Mouse (Mus musculus) hindbrain, embryonic 14.5 days (tissue): ENCODE results near the gene Epha4. TPM values are rescaled to one million over a fixed set of nuclear protein-coding genes. Genes with fewer than 3 reads are reported as not detected.
A peak's percentile ranks its signal among the peaks of the same experiment; 100 is the strongest.

ENCODE experiments used
- ATAC-seq: fragments of 200-750 bp; cut with Nextera tagmentation; 2 replicates; pipeline ENCODE4 v1.8.0; 2017; ENCODE audit warnings: moderate number of reproducible peaks, mild to moderate bottlenecking, moderate TSS enrichment, moderate library complexity; ENCODE audit not compliant: low FRiP score
- DNase-seq: peaks from one replicate; pipeline ENCODE4 v3.0.0-alpha.2; 2015; ENCODE audit warnings: low spot score
- H3K27ac ChIP-seq: fragments of 300-500 bp; sonication (generic); 2 replicates; pipeline ENCODE4 v1.5.1; 2014; ENCODE audit warnings: mild to moderate bottlenecking, moderate library complexity
- H3K27me3 ChIP-seq: fragments of 300-500 bp; sonication (generic); 2 replicates; pipeline ENCODE4 v1.6.1; 2014; ENCODE audit warnings: mild to moderate bottlenecking, low read length, mixed read lengths; ENCODE audit not compliant: control insufficient read depth, insufficient read depth
- H3K36me3 ChIP-seq: fragments of 300-500 bp; sonication (generic); replicated peaks from 2 replicates; pipeline ENCODE4 v1.6.1; 2014; ENCODE audit not compliant: control insufficient read depth, insufficient read depth
- H3K4me1 ChIP-seq: fragments of 300-500 bp; sonication (generic); replicated peaks from 2 replicates; pipeline ENCODE4 v1.6.1; 2014; ENCODE audit warnings: antibody characterized with exemption, low read length, mixed read lengths; ENCODE audit not compliant: control insufficient read depth, insufficient read depth
- H3K4me2 ChIP-seq: fragments of 300-500 bp; sonication (generic); replicated peaks from 2 replicates; pipeline ENCODE4 v1.6.1; 2014; ENCODE audit warnings: mild to moderate bottlenecking, moderate library complexity
- H3K4me3 ChIP-seq: fragments of 300-500 bp; sonication (generic); replicated peaks from 2 replicates; pipeline ENCODE4 v1.5.1; 2014; ENCODE audit warnings: mild to moderate bottlenecking, low read length
- H3K9ac ChIP-seq: fragments of 300-500 bp; sonication (generic); 2 replicates; pipeline ENCODE4 v1.6.1; 2014
- H3K9me3 ChIP-seq: fragments of 300-500 bp; sonication (generic); 2 replicates; pipeline ENCODE4 v1.6.1; 2016; ENCODE audit warnings: low read length; ENCODE audit not compliant: control insufficient read depth
- WGBS: fragments of 180-500 bp; shearing (Covaris S2); extraction: QIAGEN DNeasy Blood & Tissue Kit; methylation state at CpG from one replicate; pipeline ENCODE4 v1.1.7; 2014; 5-methylcytosine and 5-hydroxymethylcytosine counted together
- polyA plus RNA-seq: library from polyadenylated mRNA; unstranded; fragments of >200 nt; fragmentation: Nextera tagmentation; extraction: Ambion mirVana; gene quantifications from 2 replicates; pipeline ENCODE4 v1.2.1, GENCODE M21; 2014

Epha4 gene
- polyA plus RNA-seq, 1 experiment from 2014 or later: 49.3 TPM

DNA sequence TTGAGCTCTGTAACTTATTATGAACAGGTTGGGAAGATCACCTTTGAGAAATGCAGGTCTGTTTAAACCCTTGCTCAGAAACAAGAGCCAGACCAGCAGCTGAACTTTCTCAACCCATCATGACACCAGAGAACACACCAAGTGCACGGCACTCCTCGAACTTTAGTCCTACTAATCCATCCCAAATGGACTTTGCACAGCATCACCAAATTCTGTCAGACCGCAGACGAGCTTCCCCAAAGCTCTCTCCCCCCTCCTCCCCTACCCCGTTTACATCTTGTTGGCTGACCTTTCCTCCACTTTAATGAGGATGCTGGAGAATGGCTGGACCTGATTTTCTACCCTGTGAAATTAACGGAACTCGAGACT is 19.1 kb downstream of the Epha4 start:
- DNase-seq: no peak
- H3K4me1 ChIP-seq: peaks cover 54% of the 10 kb centered on the region
- no peaks in the 10 kb centered on the region for H3K27me3 ChIP-seq
- no peaks in the 10 kb centered on the region for H3K9me3 ChIP-seq
- H3K36me3 ChIP-seq: no peaks in the 10 kb centered on the region
- no peak overlapping the region for H3K9ac ChIP-seq
- 0 out of 2 replicates have a peak overlapping the region, but pooled peaks have one; percentile 13 for H3K4me2 ChIP-seq
- 13% methylated on average over 7 of the region's 7 CpGs for WGBS
- no peak overlapping the region for H3K27ac ChIP-seq
- ATAC-seq: no peak
- no peak overlapping the region for H3K4me3 ChIP-seq

DNA sequence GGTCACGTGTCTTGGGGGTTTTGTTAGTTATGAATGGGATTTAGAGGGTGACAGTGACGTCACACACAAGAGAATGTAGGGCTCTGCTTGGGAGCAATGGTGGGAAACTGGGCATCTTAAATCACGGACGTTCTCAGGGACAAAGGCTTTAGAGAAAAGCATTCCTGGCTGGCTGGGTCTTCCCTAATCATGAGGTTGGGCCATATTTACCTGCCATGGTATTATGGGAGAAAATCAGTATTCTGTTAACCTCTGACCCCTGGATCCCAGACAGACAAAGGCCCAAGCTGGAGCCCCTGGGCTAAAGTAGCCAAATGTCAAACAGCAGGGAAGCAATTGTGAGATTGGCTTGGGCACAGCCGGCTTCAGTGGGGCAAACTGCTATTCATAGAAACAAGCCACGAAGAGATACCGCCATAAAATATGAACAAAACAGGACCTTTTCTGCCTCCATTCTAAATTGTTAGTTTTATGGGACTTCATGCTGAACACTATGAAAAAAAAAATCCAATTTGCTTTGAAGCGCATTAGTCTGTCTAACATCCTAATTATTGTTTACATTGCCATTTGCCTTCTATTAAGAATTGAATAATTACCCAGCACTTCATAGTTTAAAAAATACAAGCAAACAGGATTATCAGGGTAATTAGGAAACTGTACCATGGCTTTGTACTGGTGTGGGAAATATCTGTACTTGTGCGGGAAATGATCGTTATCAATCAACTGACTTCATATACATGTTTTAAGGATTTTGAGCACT is 19.7 kb downstream of the Epha4 start:
- H3K27ac ChIP-seq: no peak overlapping the region
- H3K9me3 ChIP-seq: no peaks in the 10 kb centered on the region
- H3K4me1 ChIP-seq: peaks cover 51% of the 10 kb centered on the region
- no peak overlapping the region for H3K4me3 ChIP-seq
- no peaks in the 10 kb centered on the region for H3K27me3 ChIP-seq
- peak overlapping the region; percentile 25; the same call in 1 of the 2 replicates for H3K4me2 ChIP-seq
- no peak overlapping the region for H3K9ac ChIP-seq
- ATAC-seq: no peak
- H3K36me3 ChIP-seq: no peaks in the 10 kb centered on the region
- WGBS: 20% methylated on average over 10 of the region's 10 CpGs
- DNase-seq: no peak

DNA sequence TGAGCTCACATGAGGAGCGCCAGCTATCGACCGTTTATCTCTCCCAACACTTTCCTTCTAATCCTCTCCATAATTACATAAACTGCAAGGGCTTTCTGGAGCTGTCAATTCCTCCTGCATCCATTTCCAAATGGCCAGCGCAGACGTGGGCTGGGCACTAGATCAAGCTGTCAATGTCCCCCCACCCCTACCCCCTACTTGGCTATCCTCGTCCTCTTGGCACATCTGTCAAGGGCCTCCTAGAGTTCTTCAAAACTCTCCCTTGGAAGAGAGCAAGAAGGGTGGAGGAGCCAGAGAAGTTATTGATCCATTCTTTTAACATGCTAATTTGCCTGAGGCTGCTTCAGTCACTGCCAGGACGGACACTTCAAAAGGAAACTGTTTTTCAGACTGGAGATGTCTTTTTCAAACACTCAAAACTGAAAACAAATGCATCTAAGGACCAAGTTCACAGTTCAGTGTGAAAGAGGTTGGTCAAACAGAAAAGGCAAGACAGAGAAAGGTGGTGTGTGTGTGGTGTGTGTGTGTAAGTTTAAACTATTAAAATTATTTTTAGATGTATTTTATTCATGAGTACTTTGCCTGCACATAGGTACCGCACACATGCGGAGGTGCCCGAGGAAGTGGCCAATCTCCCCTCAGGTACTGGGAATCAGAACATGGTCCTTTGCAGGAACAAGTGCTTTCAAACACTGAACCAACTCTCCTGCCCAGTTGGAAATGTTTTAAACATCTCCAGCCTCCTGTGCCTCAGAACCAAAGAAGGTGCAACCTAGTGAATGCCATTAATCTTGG is 20.9 kb downstream of the Epha4 start:
- no peaks in the 10 kb centered on the region for H3K9me3 ChIP-seq
- H3K4me1 ChIP-seq: peaks cover 49% of the 10 kb centered on the region
- ATAC-seq: peak; percentile 36; the same call in 1 of the 2 replicates
- no peaks in the 10 kb centered on the region for H3K36me3 ChIP-seq
- 14% methylated on average over 10 of the region's 10 CpGs for WGBS
- H3K27ac ChIP-seq: no peak overlapping the region
- no peak overlapping the region for H3K4me3 ChIP-seq
- no peaks in the 10 kb centered on the region for H3K27me3 ChIP-seq
- no peak for DNase-seq
- H3K4me2 ChIP-seq: 0 out of 2 replicates have a peak overlapping the region, but pooled peaks have one; percentile 11
- H3K9ac ChIP-seq: no peak overlapping the region

DNA sequence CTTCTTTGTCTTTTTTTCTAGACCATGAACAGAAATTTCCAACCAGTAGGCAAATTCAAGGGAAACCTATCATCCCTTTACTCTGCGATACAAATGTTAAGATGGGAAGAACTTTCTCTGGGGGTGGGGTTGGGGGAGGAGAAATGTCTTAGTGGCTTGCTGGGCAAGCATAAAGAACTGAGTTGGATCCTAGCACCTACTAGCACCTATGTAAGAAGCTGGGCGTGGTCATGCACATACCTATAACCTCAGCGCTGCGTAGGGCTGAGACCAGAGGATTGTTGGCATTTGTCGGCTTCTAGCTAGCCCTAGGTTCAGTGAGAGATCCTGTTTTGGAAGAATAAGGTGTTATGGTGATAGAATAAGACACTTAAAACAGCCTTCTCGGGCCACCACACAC is 24.7 kb downstream of the Epha4 start:
- ATAC-seq (no peak), DNase-seq (no peak)
- H3K9ac ChIP-seq: no peak overlapping the region
- H3K4me1 ChIP-seq: peaks cover 26% of the 10 kb centered on the region
- H3K9me3 ChIP-seq: no peaks in the 10 kb centered on the region
- no peak overlapping the region for H3K27ac ChIP-seq
- H3K36me3 ChIP-seq: no peaks in the 10 kb centered on the region
- no peak overlapping the region for H3K4me2 ChIP-seq
- WGBS: 98% methylated on average over 6 of the region's 6 CpGs
- H3K4me3 ChIP-seq: no peak overlapping the region
- H3K27me3 ChIP-seq: no peaks in the 10 kb centered on the region

DNA sequence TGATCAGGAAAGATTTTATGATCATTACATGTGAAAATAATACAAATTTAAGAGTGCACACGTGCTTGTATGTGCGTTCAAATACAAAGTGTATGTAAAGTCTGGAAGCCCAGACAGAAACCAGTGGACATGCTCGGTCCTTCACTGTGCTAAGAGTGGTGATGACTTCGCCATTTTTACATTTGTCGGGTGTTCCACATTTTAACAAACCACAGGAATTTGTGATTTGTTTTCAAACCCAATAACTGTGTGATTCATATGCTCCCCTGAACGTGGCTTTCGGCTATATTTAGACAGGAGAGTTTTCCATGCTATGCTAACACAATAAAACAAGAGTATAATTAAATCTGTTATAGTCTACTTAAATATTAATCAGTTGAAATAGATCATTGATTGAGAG is 25.5 kb downstream of the Epha4 start:
- Histone ChIP-seq H3K4me3 (no peak overlapping the region), H3K9ac (no peak overlapping the region), H3K4me1 (peaks cover 21% of the 10 kb centered on the region), H3K9me3 (no peaks in the 10 kb centered on the region), H3K4me2 (no peak overlapping the region), H3K27ac (no peak overlapping the region), H3K27me3 (no peaks in the 10 kb centered on the region), H3K36me3 (no peaks in the 10 kb centered on the region)
- no peak for ATAC-seq
- WGBS: 89% methylated on average over 7 of the region's 7 CpGs
- no peak for DNase-seq

DNA sequence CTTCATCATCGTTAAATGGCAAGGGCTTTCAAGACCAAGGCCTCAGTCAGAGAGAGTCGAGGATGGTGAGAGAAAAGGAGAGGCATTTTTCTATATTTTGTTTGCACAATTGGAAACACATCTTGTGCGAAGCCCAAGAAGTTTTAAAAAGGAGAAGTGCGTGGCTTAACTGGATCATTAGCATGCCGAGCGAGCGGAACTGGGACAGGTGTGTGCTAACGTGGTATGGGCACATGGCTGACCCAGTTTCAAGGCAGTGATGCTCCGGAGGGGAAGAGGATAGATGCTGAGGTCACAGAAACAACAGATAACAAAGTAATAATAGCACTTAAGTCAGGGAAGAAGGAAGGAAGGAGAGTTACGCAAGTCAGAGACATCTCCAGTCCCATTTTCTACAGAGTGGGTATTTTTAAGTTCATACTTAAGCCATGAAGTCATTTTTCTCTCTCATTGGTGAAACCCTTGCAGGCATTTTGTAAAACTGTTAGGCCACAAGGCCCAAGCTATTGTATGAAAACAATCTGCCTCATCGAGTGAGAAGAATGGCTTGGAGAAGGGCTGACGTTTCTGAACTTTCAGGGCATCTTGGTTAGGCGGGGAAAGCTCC is 26.9 kb downstream of the Epha4 start:
- no peaks in the 10 kb centered on the region for H3K9me3 ChIP-seq
- no peaks in the 10 kb centered on the region for H3K36me3 ChIP-seq
- no peak overlapping the region for H3K4me3 ChIP-seq
- no peak overlapping the region for H3K4me2 ChIP-seq
- no peaks in the 10 kb centered on the region for H3K27me3 ChIP-seq
- ATAC-seq (no peak), DNase-seq (no peak)
- no peak overlapping the region for H3K27ac ChIP-seq
- WGBS: 66% methylated on average over 13 of the region's 13 CpGs
- 0 out of 2 replicates have a peak, but pooled peaks cover 12% of the 10 kb centered on the region for H3K4me1 ChIP-seq
- H3K9ac ChIP-seq: no peak overlapping the region

DNA sequence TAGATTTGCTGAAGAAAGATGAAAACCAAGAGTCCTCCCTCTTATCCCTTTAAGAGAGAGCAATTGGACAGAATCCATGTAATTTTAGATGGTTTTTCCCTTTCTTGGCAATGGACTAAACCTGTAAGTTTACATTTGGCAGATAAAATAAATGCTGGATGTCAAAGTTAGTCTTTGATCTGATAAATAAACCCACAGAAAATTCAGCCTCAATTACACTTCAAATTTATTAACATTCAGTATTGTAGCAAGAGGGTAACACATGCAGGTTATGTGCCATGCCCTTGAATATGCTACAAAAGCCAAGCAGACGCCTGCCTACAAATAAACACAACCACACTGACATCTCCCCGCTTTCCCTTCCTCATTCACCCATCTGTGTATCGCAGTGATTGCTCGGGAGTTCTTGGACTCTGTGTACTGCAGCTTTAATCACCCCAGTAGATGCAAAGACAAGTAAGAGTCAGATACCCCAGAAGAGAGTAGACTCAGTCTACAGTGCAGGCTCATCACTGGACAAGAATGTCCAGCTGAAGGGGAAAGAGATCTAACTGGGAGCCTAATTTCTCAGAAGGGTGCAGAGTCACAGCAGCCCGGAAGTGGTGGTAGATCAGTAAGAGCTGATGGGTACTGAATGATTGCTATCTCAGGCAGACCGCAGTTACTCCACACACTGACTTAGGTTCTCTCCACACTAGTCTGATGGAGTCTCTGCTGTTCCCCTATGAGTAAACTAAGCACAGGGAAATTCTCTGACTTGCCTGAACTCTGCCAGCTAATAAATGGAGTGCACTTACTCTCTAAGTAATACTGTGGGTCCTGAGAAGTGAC is 29.9 kb downstream of the Epha4 start:
- Histone ChIP-seq H3K4me2 (no peak overlapping the region), H3K27ac (no peak overlapping the region), H3K4me1 (0 out of 2 replicates have a peak, but pooled peaks cover 7% of the 10 kb centered on the region), H3K4me3 (no peak overlapping the region), H3K36me3 (no peaks in the 10 kb centered on the region), H3K9ac (no peak overlapping the region), H3K9me3 (no peaks in the 10 kb centered on the region), H3K27me3 (no peaks in the 10 kb centered on the region)
- ATAC-seq (no peak), DNase-seq (no peak)
- WGBS: 89% methylated on average over 6 of the region's 6 CpGs

DNA sequence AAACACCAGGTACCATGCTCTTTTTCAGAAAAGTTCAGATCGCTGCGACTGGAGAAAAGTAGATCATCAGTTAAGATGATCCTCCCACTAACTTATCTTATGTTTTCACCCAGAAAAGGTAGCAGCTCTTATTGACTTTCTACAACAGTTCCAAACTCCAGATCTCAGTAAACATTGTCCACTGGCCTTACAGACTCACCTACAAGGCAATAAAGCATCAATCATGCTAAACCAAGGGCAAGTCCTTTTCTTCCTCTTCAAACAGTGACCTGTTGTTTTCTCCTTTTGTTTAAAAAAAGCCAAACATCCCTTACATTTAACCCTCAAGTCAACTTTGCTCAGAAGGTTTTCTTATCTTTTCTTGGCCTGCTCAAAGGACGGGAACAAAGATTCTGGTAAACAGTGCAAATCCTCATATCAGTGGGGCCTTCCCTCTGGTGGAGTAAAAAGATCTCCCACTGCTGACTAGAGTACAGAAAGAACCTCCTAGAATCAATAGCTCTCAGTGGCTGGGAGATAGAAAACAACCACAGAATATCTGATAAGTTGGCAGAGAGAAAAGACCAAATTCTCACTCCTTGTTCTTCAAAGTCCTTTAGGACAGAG is 39.0 kb downstream of the Epha4 start:
- H3K4me3 ChIP-seq: no peak overlapping the region
- no peak for DNase-seq

More for the DNA sequence above, 39.0 kb downstream of the Epha4 start:
- Histone ChIP-seq H3K4me2 (no peak overlapping the region), H3K9ac (no peak overlapping the region), H3K36me3 (no peaks in the 10 kb centered on the region), H3K4me1 (peaks cover 13% of the 10 kb centered on the region; the same call in 1 of the 2 replicates), H3K9me3 (no peaks in the 10 kb centered on the region), H3K27me3 (no peaks in the 10 kb centered on the region), H3K27ac (no peak overlapping the region)
- 80% methylated on average over 3 of the region's 3 CpGs for WGBS
- ATAC-seq: no peak
